Mouse (Mus musculus): Measurements from ENCODE around the gene Acbd4. TPM values are rescaled to one million over a fixed set of nuclear protein-coding genes. Genes with fewer than 3 reads are reported as not detected.

Gene Acbd4
- total and polyA plus RNA-seq, 2 experiments from 2014 or later, result 27.1 to 28.5 TPM

- 97% methylated on average over 14 of the region's 14 CpGs for WGBS
- TF ChIP-seq CTCF (IDR thresholded peaks at IDR 0.05; ENCODE audit: low read depth), result no peak
- no peak for DNase-seq
- no peaks in the 10 kb centered on the region for H3K9me3 ChIP-seq (ENCODE audit: low read length)
- no peak overlapping the region for H3K4me3 ChIP-seq (ENCODE audit: low read depth, low read length)
- H3K4me1 ChIP-seq (ENCODE audit: insufficient read depth), result no peaks in the 10 kb centered on the region
- no peak for ATAC-seq
- H3K4me2 ChIP-seq (ENCODE audit: low read depth), result no peak overlapping the region
- peaks cover 77% of the 10 kb centered on the region for H3K36me3 ChIP-seq (ENCODE audit: insufficient read depth)
- no peaks in the 10 kb centered on the region for H3K27me3 ChIP-seq (ENCODE audit: insufficient read depth, low read length)
- H3K9ac ChIP-seq, result no peak overlapping the region
- H3K27ac ChIP-seq (ENCODE audit: low read depth, low read length), result no peak overlapping the region
These were observed 35.1 kb upstream of the Acbd4 start for GRCm38 (mm10) chr11:103066191-103067050.

- Histone ChIP-seq H3K9ac (no peak overlapping the region), H3K4me1 (ENCODE audit: insufficient read depth) (no peaks in the 10 kb centered on the region), H3K36me3 (ENCODE audit: insufficient read depth) (peaks cover 71% of the 10 kb centered on the region), H3K27me3 (ENCODE audit: insufficient read depth, low read length) (no peaks in the 10 kb centered on the region), H3K9me3 (ENCODE audit: low read length) (no peaks in the 10 kb centered on the region), H3K27ac (ENCODE audit: low read depth, low read length) (no peak overlapping the region), H3K4me2 (ENCODE audit: low read depth) (no peak overlapping the region), H3K4me3 (ENCODE audit: low read depth, low read length) (no peak overlapping the region)
- WGBS, result 98% methylated on average over 6 of the region's 6 CpGs
- ATAC-seq (no peak), DNase-seq (no peak)
- no peak for TF ChIP-seq CTCF (IDR thresholded peaks at IDR 0.05; ENCODE audit: low read depth)
These were observed 34.5 kb upstream of the Acbd4 start for GRCm38 (mm10) chr11:103067051-103067361.

DNA sequence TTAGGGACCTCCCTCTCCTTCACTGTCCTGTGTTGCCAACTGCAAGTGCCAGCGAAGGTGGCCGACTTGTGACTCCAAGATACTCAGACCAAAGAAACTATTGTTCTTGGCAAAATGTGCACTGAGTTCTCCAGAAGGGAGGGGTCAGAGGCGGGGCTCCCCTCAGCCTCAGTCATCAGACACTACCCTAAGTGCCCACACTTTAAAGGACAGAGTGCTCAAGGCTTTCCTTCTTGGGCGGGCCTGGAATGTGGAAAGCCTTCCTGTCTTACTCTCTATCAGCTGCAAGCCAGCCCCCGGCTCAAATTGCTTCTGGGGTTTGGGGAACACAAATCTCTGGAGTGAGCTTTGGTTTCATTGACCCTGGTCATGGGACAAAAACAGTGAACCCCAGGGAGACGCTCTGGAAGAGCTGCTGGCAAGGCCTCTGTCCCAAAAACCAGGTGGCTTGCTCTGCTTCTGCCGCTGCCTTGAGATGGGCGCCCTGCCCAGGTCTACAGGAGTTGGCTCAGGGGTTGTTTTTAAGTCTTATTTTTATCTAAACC is 34.0 kb upstream of the Acbd4 start:
- TF ChIP-seq CTCF (IDR thresholded peaks at IDR 0.05; ENCODE audit: low read depth), result no peak
- Histone ChIP-seq H3K36me3 (ENCODE audit: insufficient read depth) (peaks cover 68% of the 10 kb centered on the region), H3K4me2 (ENCODE audit: low read depth) (no peak overlapping the region), H3K27me3 (ENCODE audit: insufficient read depth, low read length) (no peaks in the 10 kb centered on the region), H3K4me3 (ENCODE audit: low read depth, low read length) (no peak overlapping the region), H3K27ac (ENCODE audit: low read depth, low read length) (no peak overlapping the region), H3K4me1 (ENCODE audit: insufficient read depth) (no peaks in the 10 kb centered on the region), H3K9ac (no peak overlapping the region), H3K9me3 (ENCODE audit: low read length) (no peaks in the 10 kb centered on the region)
- ATAC-seq, result no peak
- 85% methylated on average over 8 of the region's 8 CpGs for whole genome bisulfite sequencing
- DNase-seq, result no peak

DNA sequence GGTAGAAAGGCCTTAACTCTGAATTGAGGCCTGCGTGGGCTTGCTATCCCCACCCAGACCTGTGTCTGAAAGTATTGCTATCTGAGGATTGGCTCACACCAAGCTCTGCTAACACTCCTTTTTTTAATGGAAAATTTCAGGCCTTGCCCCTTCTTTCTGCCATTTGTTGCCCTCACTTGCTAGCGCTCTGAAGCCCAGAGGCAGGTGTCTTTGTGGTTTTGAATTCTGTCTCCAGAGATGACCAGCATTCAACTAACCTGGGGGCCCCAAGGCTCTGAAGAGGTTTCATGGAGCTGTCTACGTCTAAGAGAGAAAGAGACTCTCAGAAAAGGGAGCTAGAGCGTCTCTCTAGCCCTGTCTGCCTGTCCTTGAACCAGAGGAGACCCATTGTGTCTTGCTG is 33.2 kb upstream of the Acbd4 start:
- DNase-seq (no peak), ATAC-seq (no peak)
- no peak overlapping the region for H3K9ac ChIP-seq
- H3K4me3 ChIP-seq (ENCODE audit: low read depth, low read length), result no peak overlapping the region
- H3K27ac ChIP-seq (ENCODE audit: low read depth, low read length), result no peak overlapping the region
- no peaks in the 10 kb centered on the region for H3K9me3 ChIP-seq (ENCODE audit: low read length)
- no peak overlapping the region for H3K4me2 ChIP-seq (ENCODE audit: low read depth)
- no peaks in the 10 kb centered on the region for H3K27me3 ChIP-seq (ENCODE audit: insufficient read depth, low read length)
- no peaks in the 10 kb centered on the region for H3K4me1 ChIP-seq (ENCODE audit: insufficient read depth)
- peaks cover 63% of the 10 kb centered on the region for H3K36me3 ChIP-seq (ENCODE audit: insufficient read depth)
- TF ChIP-seq CTCF (IDR thresholded peaks at IDR 0.05; ENCODE audit: low read depth), result no peak
- 98% methylated on average over 4 of the region's 4 CpGs for WGBS

GRCm38 (mm10) chr11:103068884-103069283 is 32.6 kb upstream of the Acbd4 start:
- TF ChIP-seq CTCF (IDR thresholded peaks at IDR 0.05; ENCODE audit: low read depth), result no peak
- ATAC-seq (no peak), DNase-seq (no peak)
- no peak overlapping the region for H3K4me2 ChIP-seq (ENCODE audit: low read depth)
- no peaks in the 10 kb centered on the region for H3K4me1 ChIP-seq (ENCODE audit: insufficient read depth)
- H3K27me3 ChIP-seq (ENCODE audit: insufficient read depth, low read length), result no peaks in the 10 kb centered on the region
- no peaks in the 10 kb centered on the region for H3K9me3 ChIP-seq (ENCODE audit: low read length)
- H3K4me3 ChIP-seq (ENCODE audit: low read depth, low read length), result no peak overlapping the region
- peaks cover 57% of the 10 kb centered on the region for H3K36me3 ChIP-seq (ENCODE audit: insufficient read depth)
- no peak overlapping the region for H3K27ac ChIP-seq (ENCODE audit: low read depth, low read length)
- no peak overlapping the region for H3K9ac ChIP-seq
- 94% methylated on average over 11 of the region's 11 CpGs for WGBS

GRCm38 (mm10) chr11:103069731-103070130 is 31.8 kb upstream of the Acbd4 start:
- no peak for ATAC-seq
- TF ChIP-seq CTCF (IDR thresholded peaks at IDR 0.05; ENCODE audit: low read depth), result no peak
- no peaks in the 10 kb centered on the region for H3K9me3 ChIP-seq (ENCODE audit: low read length)
- 100% methylated on average over 2 of the region's 2 CpGs for WGBS
- peaks cover 48% of the 10 kb centered on the region for H3K36me3 ChIP-seq (ENCODE audit: insufficient read depth)
- H3K27ac ChIP-seq (ENCODE audit: low read depth, low read length), result no peak overlapping the region
- H3K4me2 ChIP-seq (ENCODE audit: low read depth), result no peak overlapping the region
- no peaks in the 10 kb centered on the region for H3K4me1 ChIP-seq (ENCODE audit: insufficient read depth)
- DNase-seq, result no peak
- no peak overlapping the region for H3K4me3 ChIP-seq (ENCODE audit: low read depth, low read length)
- no peak overlapping the region for H3K9ac ChIP-seq
- no peaks in the 10 kb centered on the region for H3K27me3 ChIP-seq (ENCODE audit: insufficient read depth, low read length)

DNA sequence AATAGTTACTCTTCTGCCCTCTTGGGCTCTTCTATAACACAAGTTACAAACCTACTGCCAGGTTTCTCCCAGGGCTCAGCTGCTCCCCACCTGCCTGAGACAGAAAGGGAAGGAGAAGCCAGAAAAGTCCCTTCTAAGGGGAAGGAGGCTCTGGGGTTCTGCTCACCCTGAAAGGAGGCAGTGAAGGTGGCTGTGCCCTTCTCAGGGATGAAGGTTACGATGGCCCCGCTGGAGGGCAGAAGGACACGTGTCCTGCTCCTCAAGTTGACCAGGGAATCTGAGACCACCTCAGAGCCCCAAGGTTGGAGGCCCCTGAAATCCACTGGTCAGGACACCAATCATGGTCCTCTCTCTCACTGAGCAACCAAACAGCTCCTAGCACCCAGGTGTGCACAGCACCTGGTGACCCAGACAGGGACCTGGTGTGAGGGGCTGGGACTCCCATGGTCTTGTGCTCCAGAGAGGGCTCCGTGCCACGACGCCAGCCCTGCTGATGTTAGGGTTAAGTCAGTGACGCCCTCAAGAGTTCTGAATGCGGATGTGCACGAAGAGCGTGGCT is 31.1 kb upstream of the Acbd4 start:
- Histone ChIP-seq H3K27ac (ENCODE audit: low read depth, low read length) (no peak overlapping the region), H3K4me3 (ENCODE audit: low read depth, low read length) (no peak overlapping the region), H3K36me3 (ENCODE audit: insufficient read depth) (peaks cover 43% of the 10 kb centered on the region), H3K9ac (no peak overlapping the region), H3K27me3 (ENCODE audit: insufficient read depth, low read length) (no peaks in the 10 kb centered on the region), H3K9me3 (ENCODE audit: low read length) (no peaks in the 10 kb centered on the region), H3K4me2 (ENCODE audit: low read depth) (no peak overlapping the region), H3K4me1 (ENCODE audit: insufficient read depth) (no peaks in the 10 kb centered on the region)
- TF ChIP-seq CTCF (IDR thresholded peaks at IDR 0.05; ENCODE audit: low read depth), result no peak
- DNase-seq (no peak), ATAC-seq (no peak)
- 95% methylated on average over 10 of the region's 10 CpGs for WGBS
